In genomic region chr14:31336369-31337155, GRCm38 (mm10) we compare ENCODE assay signal across 8 mouse cellular contexts. TPM values are rescaled to one million over a fixed set of nuclear protein-coding genes. Genes with fewer than 3 reads are reported as not detected.
DNase-seq lines count a peak whose midpoint lies in the region; ATAC-seq and TF ChIP-seq lines count a peak whose summit lies in the region.

Capn7 (plus strand) TSS chr14:31336638.

- H3K4me2 ChIP-seq in hindbrain, postnatal 0 days (ENCODE audit: low read depth, low read length), result peak within 1 kb of the TSS; percentile 60

- peak; percentile 95 for ATAC-seq in common myeloid progenitor, adult 5-6 weeks (replicated peaks; ENCODE audit: low read depth, poor library complexity, severe bottlenecking)
- peak; percentile 98 for ATAC-seq in hindbrain, postnatal 0 days
- peak; percentile 98 for ATAC-seq in megakaryocyte, adult 5-6 weeks (ENCODE audit: poor library complexity, severe bottlenecking)

- peak within 1 kb of the TSS; percentile 99 for H3K27ac ChIP-seq in gastrocnemius, adult 2 months
- H3K27ac ChIP-seq in hindbrain, postnatal 0 days, result peak within 1 kb of the TSS; percentile 97
- H3K27ac ChIP-seq in left cerebral cortex, adult 2 months, result peak within 1 kb of the TSS; percentile 90

- no peaks in the 10 kb centered on the region for H3K27me3 ChIP-seq in hindbrain, postnatal 0 days (ENCODE audit: insufficient read depth, low read length)

- 1% methylated on average over 77 of the region's 78 CpGs for WGBS in hindbrain, postnatal 0 days

- intact Hi-C loops in gastrocnemius, adult 2 months (cut with DNase I), result loop anchor here (5.0 kb wide), 1 partner anchor 84 kb away; the partner anchor contains the start of genes Bap1 and Phf7
- intact Hi-C loops in left cerebral cortex, adult 2 months (cut with DNase I), result loop anchor here (1.0 to 2.0 kb wide), 3 partner anchors 66 to 130 kb away; partner anchors contain the start of genes Bap1 and Phf7

- peaks cover 8% of the 10 kb centered on the region; the same call in 1 of the 2 replicates for H3K4me1 ChIP-seq in hindbrain, postnatal 0 days (ENCODE audit: insufficient read depth, low read length)

- peak within 1 kb of the TSS; percentile 94 for H3K4me3 ChIP-seq in gastrocnemius, adult 2 months
- peak within 1 kb of the TSS; percentile 84 for H3K4me3 ChIP-seq in hindbrain, postnatal 0 days (ENCODE audit: low read length)
- H3K4me3 ChIP-seq in left cerebral cortex, adult 2 months, result peak within 1 kb of the TSS; percentile 89

- TF ChIP-seq CTCF in gastrocnemius, adult 2 months (IDR thresholded peaks at IDR 0.05), result peak; percentile 24; the same call in 1 of the 2 replicates
- TF ChIP-seq CTCF in hindbrain, postnatal 0 days (IDR thresholded peaks at IDR 0.05; ENCODE audit: low read depth), result peak; percentile 49
- TF ChIP-seq CTCF in left cerebral cortex, adult 2 months (IDR thresholded peaks at IDR 0.05), result no peak; the same call in 1 of the 2 replicates

- no peaks in the 10 kb centered on the region for H3K9me3 ChIP-seq in hindbrain, postnatal 0 days (ENCODE audit: low read length)

- peak within 1 kb of the TSS; percentile 86 for H3K9ac ChIP-seq in hindbrain, postnatal 0 days (replicated peaks; ENCODE audit: low read length)

- DNase-seq in ZHBTc4 (ENCODE audit: low read depth, low spot score), result peak; percentile 99
- peak; percentile 99 for DNase-seq in gastrocnemius, adult 2 months
- DNase-seq in hindbrain, postnatal 0 days (ENCODE audit: low spot score), result peak; percentile 100
- peak; percentile 97 to 99 for DNase-seq in left cerebral cortex, adult 2 months (ENCODE audit: extremely low spot score in 1 of 2, low spot score in 2 of 2)
- peak; percentile 95 to 97 for DNase-seq in right cerebral cortex, adult 2 months (ENCODE audit: low spot score in 2 of 2)
- peak; percentile 99 for DNase-seq in urinary bladder, postnatal 14 days (ENCODE audit: low spot score)

- H3K36me3 ChIP-seq in hindbrain, postnatal 0 days (ENCODE audit: insufficient read depth, low read length), result no peaks in the 10 kb centered on the region

RNA-seq across cellular contexts. Expression of gene Capn7, which starts in this region (rescaled TPM):
- 53.2 and 59.4 TPM in 2 replicates for total RNA-seq in common myeloid progenitor, adult 5-6 weeks (2017)
- total RNA-seq in gastrocnemius, adult 2 months (2021), result 10 to 100 TPM; 29.4 to 33.6 TPM
- 46.8 and 48.2 TPM in 2 replicates for total RNA-seq in hindbrain, postnatal 0 days (2014; rRNA removed)
- polyA plus RNA-seq in hindbrain, postnatal 0 days (2015; fragmentation: Nextera tagmentation; extraction: Ambion mirVana), result 50.4 and 50.5 TPM in 2 replicates
- 10 to 100 TPM; 33.8 to 38.3 TPM for total RNA-seq in left cerebral cortex, adult 2 months (2021)
- 45.3 and 48.0 TPM in 2 replicates for total RNA-seq in megakaryocyte, adult 5-6 weeks (2015)
- 51.3 and 56.5 TPM in 2 replicates for total RNA-seq in megakaryocyte, adult 5-6 weeks (2017)

Comparison
In these comparisons a context has a peak if more than half of its experiments do, and no peak if none do; other contexts are left out.
1. Peak in every context shown above with its lines: DNase-seq, ATAC-seq, H3K4me3 ChIP-seq and H3K27ac ChIP-seq.